Mouse (Mus musculus) embryonic fibroblast, embryonic 13.5 days (primary cell): ENCODE measurements around the gene H2-Ob. TPM values are rescaled to one million over a fixed set of nuclear protein-coding genes. Genes with fewer than 3 reads are reported as not detected.

ENCODE experiments used
- H3K27ac ChIP-seq: 2 replicates; pipeline ENCODE4 v1.5.1; 2012; ENCODE audit warnings: low read length, control low read depth, inconsistent platforms; ENCODE audit not compliant: insufficient read depth
- H3K4me1 ChIP-seq: 2 replicates; pipeline ENCODE4 v1.6.1; 2011; ENCODE audit warnings: low read length; ENCODE audit not compliant: control insufficient read depth, insufficient read depth
- H3K4me3 ChIP-seq: 2 replicates; pipeline ENCODE4 v1.5.1; 2011; ENCODE audit warnings: mild to moderate bottlenecking, control low read depth, low read length; ENCODE audit not compliant: insufficient read depth
- CTCF ChIP-seq: IDR thresholded peaks from 2 replicates; pipeline ENCODE4 v1.5.1; 2011; ENCODE audit warnings: mild to moderate bottlenecking, control low read depth, low read length, moderate library complexity, borderline replicate concordance; ENCODE audit not compliant: insufficient read depth
- POLR2A ChIP-seq: IDR thresholded peaks from 2 replicates; pipeline ENCODE4 v1.6.1; 2011; ENCODE audit warnings: low read depth, mild to moderate bottlenecking, control low read depth, low read length, moderate library complexity
- polyA plus RNA-seq: library from polyadenylated mRNA; stranded (reverse); fragments of >200 nt; gene quantifications from 2 replicates; pipeline ENCODE4 v1.2.4, GENCODE M21; 2011; ENCODE audit warnings: low read depth; ENCODE audit not compliant: missing spikeins, insufficient read length

The H2-Ob gene
- polyA plus RNA-seq, 1 experiment: not detected

DNA sequence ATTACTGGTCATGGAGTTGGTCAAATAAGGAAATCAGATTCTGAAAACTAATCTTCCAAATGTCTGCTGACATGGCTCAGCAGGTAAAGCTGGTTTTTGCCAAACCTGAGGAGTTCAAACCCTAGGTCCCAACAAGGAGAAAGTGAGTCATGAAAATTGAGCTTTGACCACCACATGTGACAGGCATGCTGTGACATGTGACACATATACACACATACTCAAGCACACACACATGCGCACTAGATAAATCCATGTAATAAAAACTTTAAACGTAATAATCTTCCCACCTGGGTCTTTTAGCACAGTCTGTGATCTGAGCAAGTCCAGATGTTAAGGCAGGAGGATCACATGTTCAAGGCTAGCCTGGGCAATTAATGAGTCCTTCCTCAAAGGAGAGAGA lies 65.1 kb downstream of the H2-Ob start:
- TF ChIP-seq POLR2A (no peak), CTCF (no peak)
- Histone ChIP-seq H3K27ac (no peak overlapping the region), H3K4me1 (no peaks in the 10 kb centered on the region), H3K4me3 (no peak overlapping the region)

Other genes with a start within 250 kb of the H2-Ob start
- 131 and 166 TPM in 2 replicates for gene H2-K1, start 238.6 kb upstream of the H2-Ob start, polyA plus RNA-seq
- gene Ring1, start 214.2 kb upstream of the H2-Ob start, polyA plus RNA-seq: 12.2 and 13.8 TPM in 2 replicates
- gene H2-Ke6, start 210.8 kb upstream of the H2-Ob start, polyA plus RNA-seq: 16.7 and 16.9 TPM in 2 replicates
- 181 and 191 TPM in 2 replicates for gene Slc39a7, start 207.2 kb upstream of the H2-Ob start, polyA plus RNA-seq
- 24.8 and 26.1 TPM in 2 replicates for gene Rxrb, start 207.1 kb upstream of the H2-Ob start, polyA plus RNA-seq
- gene Col11a2, start 199.5 kb upstream of the H2-Ob start, polyA plus RNA-seq: 0.37 and 0.45 TPM in 2 replicates
- not detected in 2 replicates for gene H2-Oa, start 146.6 kb upstream of the H2-Ob start, polyA plus RNA-seq
- 8.2 and 10.0 TPM in 2 replicates for gene H2-DMa, start 119.4 kb upstream of the H2-Ob start, polyA plus RNA-seq
- 205 and 233 TPM in 2 replicates for gene Brd2, start 116.3 kb upstream of the H2-Ob start, polyA plus RNA-seq
- gene H2-DMb2, start 95.6 kb upstream of the H2-Ob start, polyA plus RNA-seq: not detected in 2 replicates
- gene H2-DMb1, start 85.8 kb upstream of the H2-Ob start, polyA plus RNA-seq: 2.2 and 2.4 TPM in 2 replicates
- gene Tap1, start 51.4 kb upstream of the H2-Ob start, polyA plus RNA-seq: 17.8 TPM in 2 replicates
- gene Psmb9, start 51.1 kb upstream of the H2-Ob start, polyA plus RNA-seq: 2.7 and 11.9 TPM in 2 replicates
- gene Psmb8, start 41.2 kb upstream of the H2-Ob start, polyA plus RNA-seq: 16.1 and 18.8 TPM in 2 replicates
- gene Tap2, start 35.4 kb upstream of the H2-Ob start, polyA plus RNA-seq: 25.6 and 25.7 TPM in 2 replicates
- gene H2-Ab1, start 18.8 kb downstream of the H2-Ob start, polyA plus RNA-seq: not detected in 2 replicates
- gene H2-Aa, start 48.9 kb downstream of the H2-Ob start, polyA plus RNA-seq: not detected in 2 replicates
- gene H2-Eb1, start 67.0 kb downstream of the H2-Ob start, polyA plus RNA-seq: not detected in 2 replicates
- gene H2-Eb2, start 86.8 kb downstream of the H2-Ob start, polyA plus RNA-seq: not detected in 2 replicates
- gene Btnl2, start 115.9 kb downstream of the H2-Ob start, polyA plus RNA-seq: not detected in 2 replicates
- gene Btnl1, start 138.2 kb downstream of the H2-Ob start, polyA plus RNA-seq: not detected in 2 replicates
- gene BC051142, start 159.9 kb downstream of the H2-Ob start, polyA plus RNA-seq: not detected in 2 replicates
- gene Btnl4, start 238.4 kb downstream of the H2-Ob start, polyA plus RNA-seq: not detected in 2 replicates